Mouse (Mus musculus): ENCODE results near the gene Pkhd1. TPM values are rescaled to one million over a fixed set of nuclear protein-coding genes. Genes with fewer than 3 reads are reported as not detected.

Pkhd1 gene
- polyA plus RNA-seq (2017; shearing (Covaris generic)) = under 1 TPM; 0.02 to 0.16 TPM

DNA sequence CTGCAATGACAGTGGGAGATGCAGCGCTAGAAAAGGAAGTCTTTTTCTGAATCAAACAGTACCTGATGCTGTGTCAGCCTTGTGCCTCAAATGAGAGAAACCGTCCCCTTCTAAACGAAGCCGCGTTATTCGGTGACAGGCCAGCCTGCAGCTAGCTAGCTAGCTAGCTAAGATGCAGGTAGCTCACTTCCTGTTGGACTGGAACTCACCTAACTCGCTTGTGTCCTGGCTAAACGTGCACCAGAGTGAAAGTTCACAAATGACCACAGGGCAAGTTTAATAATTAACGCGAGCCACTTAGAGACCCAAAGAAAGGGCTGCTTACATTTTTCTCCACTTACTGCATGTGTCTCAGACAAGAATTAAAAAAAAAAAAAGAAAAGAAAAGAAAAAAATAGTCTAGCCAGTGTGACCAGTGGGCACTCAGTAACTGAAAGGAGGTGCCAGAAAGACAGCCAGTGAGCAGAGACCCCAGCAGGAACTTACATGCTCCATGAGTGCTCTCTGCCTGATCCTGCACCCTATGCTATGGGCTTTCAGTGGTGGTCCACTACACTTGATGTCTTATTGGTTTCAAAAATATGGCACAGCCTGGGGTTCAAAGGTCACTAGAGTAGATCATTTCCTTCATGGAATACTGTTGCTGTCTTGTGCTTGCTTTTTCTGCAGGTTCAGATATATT is at the start of gene Pkhd1:
Gene Pkhd1, minus strand, starts transcription at position 216 of the 682 bp plus-strand sequence.

Other genes with a start within 250 kb of the Pkhd1 start
- gene Il17a, start 112.8 kb upstream of the Pkhd1 start, polyA plus RNA-seq (2017; shearing (Covaris generic)) = under 1 TPM in 1 of 2 experiments, not detected in 1; 0.29 TPM
- 1 to 10 TPM in 1 of 2 experiments, not detected in 1; 1.0 TPM for gene Il17f, start 172.6 kb upstream of the Pkhd1 start, polyA plus RNA-seq (2017; shearing (Covaris generic))
- gene Mcm3, start 202.2 kb upstream of the Pkhd1 start, polyA plus RNA-seq (2017; shearing (Covaris generic)) = 10 to 100 TPM; 67.7 to 80.0 TPM

Data from activated CD4-positive, CD25-positive, alpha-beta regulatory T cell (primary cell).